Mouse (Mus musculus) stomach, postnatal 0 days (tissue): Measurements from ENCODE around the gene Atp13a2. TPM values are rescaled to one million over a fixed set of nuclear protein-coding genes. Genes with fewer than 3 reads are reported as not detected.

Experiments
- ATAC-seq: fragments of 200-750 bp; cut with Nextera tagmentation; 2 replicates; pipeline ENCODE4 v1.8.0; 2017; ENCODE audit not compliant: low FRiP score, low TSS enrichment
- DNase-seq: peaks from one replicate; pipeline ENCODE4 v3.0.0-alpha.2; 2016; ENCODE audit warnings: low spot score
- H3K27ac ChIP-seq: fragments of 300-500 bp; sonication (generic); replicated peaks from 2 replicates; pipeline ENCODE4 v1.5.1; 2014; ENCODE audit warnings: mild to moderate bottlenecking, control low read depth
- H3K27me3 ChIP-seq: fragments of 300-500 bp; sonication (generic); 2 replicates; pipeline ENCODE4 v1.6.1; 2014; ENCODE audit warnings: low read length; ENCODE audit not compliant: control insufficient read depth, insufficient read depth
- H3K36me3 ChIP-seq: fragments of 300-500 bp; sonication (generic); 2 replicates; pipeline ENCODE4 v1.6.1; 2014; ENCODE audit warnings: low read length, mixed read lengths; ENCODE audit not compliant: control insufficient read depth, insufficient read depth
- H3K4me1 ChIP-seq: fragments of 300-500 bp; sonication (generic); replicated peaks from 2 replicates; pipeline ENCODE4 v1.6.1; 2014; ENCODE audit warnings: antibody characterized with exemption; ENCODE audit not compliant: control insufficient read depth, insufficient read depth
- H3K4me2 ChIP-seq: fragments of 300-500 bp; sonication (generic); replicated peaks from 2 replicates; pipeline ENCODE4 v1.6.1; 2014; ENCODE audit warnings: low read depth, mild to moderate bottlenecking, control low read depth, moderate library complexity
- H3K4me3 ChIP-seq: fragments of 300-500 bp; sonication (generic); 2 replicates; pipeline ENCODE4 v1.5.1; 2014; ENCODE audit warnings: low read depth, low read length, control low read depth
- H3K9ac ChIP-seq: fragments of 300-500 bp; sonication (generic); 2 replicates; pipeline ENCODE4 v1.6.1; 2014; ENCODE audit warnings: mild to moderate bottlenecking, low read length, control low read depth, mixed read lengths
- H3K9me3 ChIP-seq: fragments of 300-500 bp; sonication (generic); 2 replicates; pipeline ENCODE4 v1.6.1; 2016; ENCODE audit warnings: low read length; ENCODE audit not compliant: control insufficient read depth
- CTCF ChIP-seq: IDR thresholded peaks from 2 replicates; pipeline ENCODE4 v1.5.1; 2016; ENCODE audit warnings: antibody characterized with exemption, low read depth, mild to moderate bottlenecking, moderate library complexity
- EP300 ChIP-seq: optimal IDR thresholded peaks from 2 replicates; pipeline ENCODE3; 2016; ENCODE audit warnings: antibody characterized with exemption
- WGBS: fragments of 180-500 bp; shearing (Covaris S2); extraction: QIAGEN DNeasy Blood & Tissue Kit; methylation state at CpG from one replicate; pipeline ENCODE4 v1.1.7; 2014; 5-methylcytosine and 5-hydroxymethylcytosine counted together
- polyA plus RNA-seq: library from polyadenylated mRNA; unstranded; fragments of >200 nt; fragmentation: Nextera tagmentation; extraction: Ambion mirVana; gene quantifications from 2 replicates; pipeline ENCODE4 v1.2.1, GENCODE M21; 2015

Gene Atp13a2
- polyA plus RNA-seq, 1 experiment from 2014 or later, result 14.4 TPM

- no peak overlapping the region for H3K27ac ChIP-seq
- TF ChIP-seq EP300 (no peak), CTCF (no peak)
- no peak overlapping the region for H3K9ac ChIP-seq
- no peaks in the 10 kb centered on the region for H3K4me1 ChIP-seq
- H3K4me3 ChIP-seq, result no peak overlapping the region
- H3K9me3 ChIP-seq, result no peaks in the 10 kb centered on the region
- no peaks in the 10 kb centered on the region for H3K27me3 ChIP-seq
- H3K36me3 ChIP-seq, result no peaks in the 10 kb centered on the region
- H3K4me2 ChIP-seq, result no peak overlapping the region
- ATAC-seq (no peak), DNase-seq (no peak)
- 69% methylated on average over 12 of the region's 12 CpGs for WGBS
These were observed 38.9 kb upstream of the Atp13a2 start for GRCm38 (mm10) chr4:140947487-140948440.

- WGBS, result 77% methylated on average over 6 of the region's 6 CpGs
- no peak for DNase-seq
- H3K9me3 ChIP-seq, result no peaks in the 10 kb centered on the region
- H3K4me2 ChIP-seq, result no peak overlapping the region
- no peak overlapping the region for H3K9ac ChIP-seq
- H3K4me3 ChIP-seq, result no peak overlapping the region
- H3K27ac ChIP-seq, result no peak overlapping the region
- H3K27me3 ChIP-seq, result no peaks in the 10 kb centered on the region
- ATAC-seq, result no peak
- TF ChIP-seq EP300 (no peak), CTCF (no peak)
- no peaks in the 10 kb centered on the region for H3K36me3 ChIP-seq
- no peaks in the 10 kb centered on the region for H3K4me1 ChIP-seq
These were observed 38.2 kb upstream of the Atp13a2 start for GRCm38 (mm10) chr4:140948481-140948880.

GRCm38 (mm10) chr4:140949052-140949451 is 37.6 kb upstream of the Atp13a2 start:
- ATAC-seq, result no peak
- no peaks in the 10 kb centered on the region for H3K36me3 ChIP-seq
- no peaks in the 10 kb centered on the region for H3K4me1 ChIP-seq
- H3K27me3 ChIP-seq, result no peaks in the 10 kb centered on the region
- TF ChIP-seq CTCF (no peak), EP300 (no peak)
- no peak overlapping the region for H3K27ac ChIP-seq
- H3K4me3 ChIP-seq, result no peak overlapping the region
- H3K9ac ChIP-seq, result no peak overlapping the region
- H3K4me2 ChIP-seq, result no peak overlapping the region
- H3K9me3 ChIP-seq, result no peaks in the 10 kb centered on the region
- DNase-seq, result no peak
- 82% methylated on average over 8 of the region's 8 CpGs for WGBS

GRCm38 (mm10) chr4:140949616-140950015 is 37.1 kb upstream of the Atp13a2 start:
- ATAC-seq, result no peak
- Histone ChIP-seq H3K4me3 (no peak overlapping the region), H3K27me3 (no peaks in the 10 kb centered on the region), H3K4me1 (no peaks in the 10 kb centered on the region), H3K9ac (no peak overlapping the region), H3K27ac (no peak overlapping the region), H3K9me3 (no peaks in the 10 kb centered on the region), H3K4me2 (no peak overlapping the region), H3K36me3 (no peaks in the 10 kb centered on the region)
- DNase-seq, result no peak
- WGBS, result 83% methylated on average over 16 of the region's 16 CpGs
- TF ChIP-seq CTCF (no peak), EP300 (no peak)

GRCm38 (mm10) chr4:140950574-140950973 is 36.1 kb upstream of the Atp13a2 start:
- no peak overlapping the region for H3K9ac ChIP-seq
- ATAC-seq, result no peak
- no peaks in the 10 kb centered on the region for H3K27me3 ChIP-seq
- 69% methylated on average over 3 of the region's 3 CpGs for WGBS
- no peaks in the 10 kb centered on the region for H3K9me3 ChIP-seq
- H3K4me3 ChIP-seq, result no peak overlapping the region
- no peak overlapping the region for H3K4me2 ChIP-seq
- H3K36me3 ChIP-seq, result no peaks in the 10 kb centered on the region
- TF ChIP-seq CTCF (no peak), EP300 (no peak)
- DNase-seq, result no peak
- no peaks in the 10 kb centered on the region for H3K4me1 ChIP-seq
- no peak overlapping the region for H3K27ac ChIP-seq
